Mouse (Mus musculus): Measurements from ENCODE around the gene Tex21. TPM values are rescaled to one million over a fixed set of nuclear protein-coding genes. Genes with fewer than 3 reads are reported as not detected.

Tex21 gene
- polyA plus RNA-seq, 1 experiment = 60.2 TPM

GRCm38 (mm10) chr12:76282532-76283173, 36.1 kb upstream of the Tex21 start:
- Histone ChIP-seq H3K36me3 (ENCODE audit: control insufficient read depth, insufficient read depth, low read length) (no peaks in the 10 kb centered on the region), H3K27me3 (ENCODE audit: control insufficient read depth, insufficient read depth, low read length) (no peaks in the 10 kb centered on the region), H3K27ac (ENCODE audit: control insufficient read depth, insufficient read depth, low read depth, low read length) (no peak overlapping the region), H3K4me1 (ENCODE audit: control insufficient read depth, insufficient read depth, low read length) (no peaks in the 10 kb centered on the region), H3K4me3 (ENCODE audit: control insufficient read depth, low read depth, low read length) (no peak overlapping the region)
- TF ChIP-seq CTCF (IDR thresholded peaks at IDR 0.05; ENCODE audit: control insufficient read depth, insufficient read depth, insufficient replicate concordance, low read depth, low read length) = no peak
- TF ChIP-seq POLR2A (IDR thresholded peaks at IDR 0.05; ENCODE audit: control insufficient read depth, low read depth, low read length) = no peak

DNA sequence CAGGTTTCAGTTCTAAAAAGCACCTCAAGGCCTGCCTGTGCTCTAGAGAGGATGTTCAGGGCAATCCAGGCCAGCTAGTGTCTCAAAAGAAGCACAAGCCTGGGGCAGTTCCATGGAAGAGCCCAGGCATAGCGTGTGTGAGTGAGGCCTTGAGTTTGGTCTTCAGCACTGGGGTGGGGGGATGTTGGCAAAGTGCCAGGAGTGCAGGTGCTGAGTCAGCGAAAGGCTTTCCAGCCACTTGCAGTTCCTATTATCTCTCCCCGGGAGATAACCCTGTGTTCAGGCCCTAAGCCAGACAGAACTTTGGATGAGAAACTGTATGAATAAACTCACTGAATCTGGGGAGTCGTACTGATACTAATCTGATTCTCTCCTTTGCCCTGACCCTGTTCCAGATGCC, 35.6 kb upstream of the Tex21 start:
- no peaks in the 10 kb centered on the region for H3K36me3 ChIP-seq (ENCODE audit: control insufficient read depth, insufficient read depth, low read length)
- H3K4me1 ChIP-seq (ENCODE audit: control insufficient read depth, insufficient read depth, low read length) = no peaks in the 10 kb centered on the region
- H3K27me3 ChIP-seq (ENCODE audit: control insufficient read depth, insufficient read depth, low read length) = no peaks in the 10 kb centered on the region
- TF ChIP-seq POLR2A (IDR thresholded peaks at IDR 0.05; ENCODE audit: control insufficient read depth, low read depth, low read length) = no peak
- no peak for TF ChIP-seq CTCF (IDR thresholded peaks at IDR 0.05; ENCODE audit: control insufficient read depth, insufficient read depth, insufficient replicate concordance, low read depth, low read length)
- no peak overlapping the region for H3K27ac ChIP-seq (ENCODE audit: control insufficient read depth, insufficient read depth, low read depth, low read length)
- no peak overlapping the region for H3K4me3 ChIP-seq (ENCODE audit: control insufficient read depth, low read depth, low read length)

DNA sequence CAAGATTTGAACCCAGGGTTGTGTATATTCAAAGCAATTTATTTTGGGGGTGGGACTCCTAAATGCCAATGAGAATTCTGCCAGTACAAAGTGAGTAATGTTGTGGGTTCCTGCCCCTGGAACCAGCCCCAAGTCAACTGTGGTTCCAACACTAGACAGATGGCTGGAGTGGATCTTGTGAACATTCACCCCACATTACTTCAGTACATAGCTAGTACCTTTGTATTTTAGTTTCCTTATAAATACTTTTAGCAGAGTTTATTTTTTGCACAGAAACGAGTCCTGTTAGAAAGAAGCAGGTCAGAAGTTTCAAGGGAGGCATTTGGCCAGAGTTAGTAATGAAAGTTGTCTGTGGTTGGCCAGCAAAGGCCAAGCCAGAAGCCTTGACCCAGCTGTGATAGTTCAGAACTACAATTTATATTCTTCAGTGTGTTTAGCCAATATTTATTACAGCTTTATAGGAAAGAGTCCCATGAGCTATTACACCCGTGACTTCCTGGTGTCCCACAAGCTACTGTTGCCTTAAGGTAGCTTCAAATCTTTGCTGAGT, 34.6 kb upstream of the Tex21 start:
- peaks cover 2% of the 10 kb centered on the region; the same call in 1 of the 2 replicates for H3K4me1 ChIP-seq (ENCODE audit: control insufficient read depth, insufficient read depth, low read length)
- no peak overlapping the region for H3K27ac ChIP-seq (ENCODE audit: control insufficient read depth, insufficient read depth, low read depth, low read length)
- no peaks in the 10 kb centered on the region for H3K36me3 ChIP-seq (ENCODE audit: control insufficient read depth, insufficient read depth, low read length)
- TF ChIP-seq POLR2A (IDR thresholded peaks at IDR 0.05; ENCODE audit: control insufficient read depth, low read depth, low read length) = no peak
- TF ChIP-seq CTCF (IDR thresholded peaks at IDR 0.05; ENCODE audit: control insufficient read depth, insufficient read depth, insufficient replicate concordance, low read depth, low read length) = no peak
- H3K4me3 ChIP-seq (ENCODE audit: control insufficient read depth, low read depth, low read length) = no peak overlapping the region
- no peaks in the 10 kb centered on the region for H3K27me3 ChIP-seq (ENCODE audit: control insufficient read depth, insufficient read depth, low read length)

GRCm38 (mm10) chr12:76280556-76280955, 34.0 kb upstream of the Tex21 start:
- Histone ChIP-seq H3K4me1 (ENCODE audit: control insufficient read depth, insufficient read depth, low read length) (peaks cover 2% of the 10 kb centered on the region; the same call in 1 of the 2 replicates), H3K27ac (ENCODE audit: control insufficient read depth, insufficient read depth, low read depth, low read length) (no peak overlapping the region), H3K4me3 (ENCODE audit: control insufficient read depth, low read depth, low read length) (no peak overlapping the region), H3K27me3 (ENCODE audit: control insufficient read depth, insufficient read depth, low read length) (no peaks in the 10 kb centered on the region), H3K36me3 (ENCODE audit: control insufficient read depth, insufficient read depth, low read length) (no peaks in the 10 kb centered on the region)
- no peak for TF ChIP-seq POLR2A (IDR thresholded peaks at IDR 0.05; ENCODE audit: control insufficient read depth, low read depth, low read length)
- no peak for TF ChIP-seq CTCF (IDR thresholded peaks at IDR 0.05; ENCODE audit: control insufficient read depth, insufficient read depth, insufficient replicate concordance, low read depth, low read length)

DNA sequence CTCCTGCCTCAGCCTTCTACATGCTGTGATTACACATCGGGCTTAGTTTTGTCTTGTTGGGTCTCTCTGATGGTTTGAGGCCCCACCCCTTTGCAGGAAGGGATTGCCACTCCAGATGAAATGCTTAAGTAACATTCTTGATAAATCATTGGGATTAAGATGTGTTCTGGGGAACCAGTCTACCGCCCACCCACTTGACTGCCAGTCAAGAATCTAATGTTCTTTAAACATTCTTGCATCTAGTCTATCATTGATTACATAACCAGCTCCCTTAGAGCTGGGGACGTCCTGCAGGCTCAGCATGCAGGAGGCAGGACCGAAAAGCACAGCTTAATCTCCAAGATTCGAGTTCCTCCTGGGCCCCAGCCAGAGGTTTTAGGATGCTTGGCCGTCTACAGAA, 31.7 kb upstream of the Tex21 start:
- peaks cover 2% of the 10 kb centered on the region; the same call in 1 of the 2 replicates for H3K4me1 ChIP-seq (ENCODE audit: control insufficient read depth, insufficient read depth, low read length)
- H3K27ac ChIP-seq (ENCODE audit: control insufficient read depth, insufficient read depth, low read depth, low read length) = no peak overlapping the region
- H3K27me3 ChIP-seq (ENCODE audit: control insufficient read depth, insufficient read depth, low read length) = no peaks in the 10 kb centered on the region
- no peak for TF ChIP-seq POLR2A (IDR thresholded peaks at IDR 0.05; ENCODE audit: control insufficient read depth, low read depth, low read length)
- TF ChIP-seq CTCF (IDR thresholded peaks at IDR 0.05; ENCODE audit: control insufficient read depth, insufficient read depth, insufficient replicate concordance, low read depth, low read length) = no peak
- H3K36me3 ChIP-seq (ENCODE audit: control insufficient read depth, insufficient read depth, low read length) = no peaks in the 10 kb centered on the region
- H3K4me3 ChIP-seq (ENCODE audit: control insufficient read depth, low read depth, low read length) = no peak overlapping the region

DNA sequence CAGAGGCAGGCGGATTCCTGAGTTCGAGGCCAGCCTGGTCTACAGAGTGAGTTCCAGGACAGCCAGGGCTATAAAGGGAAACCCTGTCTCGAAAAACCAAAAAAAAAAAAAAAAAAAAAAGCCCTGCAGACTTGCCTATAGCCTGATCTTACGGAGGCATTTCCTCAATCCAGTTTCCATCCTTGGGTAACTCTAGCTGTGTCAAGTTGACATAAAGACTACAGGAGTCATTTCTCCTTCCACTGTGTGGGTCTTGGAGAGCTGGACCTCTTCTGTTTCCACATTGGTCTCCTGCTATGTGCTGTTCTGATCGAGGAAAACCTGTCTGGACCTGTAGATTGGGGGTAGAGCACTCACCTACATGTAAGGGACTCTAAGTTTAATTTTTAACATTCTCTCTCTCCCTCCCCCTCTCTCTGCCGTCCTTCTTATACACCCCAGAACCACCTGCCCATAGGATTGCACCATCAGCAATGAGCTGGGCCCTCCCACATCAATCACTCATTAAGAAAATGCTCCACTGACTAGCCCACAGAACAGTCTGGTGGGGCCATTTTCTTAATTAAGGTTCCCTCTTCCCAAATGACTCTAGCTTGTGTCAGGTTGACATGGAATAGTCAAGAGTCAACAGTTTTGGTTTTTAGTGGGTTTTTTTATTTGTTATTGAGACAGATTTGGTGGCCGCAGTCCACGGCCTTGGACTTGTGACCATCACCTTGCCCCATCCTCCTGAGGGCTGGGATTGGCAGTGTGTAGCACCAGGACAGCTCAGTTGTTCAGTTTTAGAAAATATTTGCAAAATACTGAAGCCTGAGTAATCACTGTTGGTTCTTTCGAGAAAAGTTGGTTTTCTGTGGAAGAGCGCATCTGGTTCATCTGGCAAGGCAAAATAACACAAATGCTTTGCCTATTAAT, 26.3 kb upstream of the Tex21 start:
- no peak for TF ChIP-seq CTCF (IDR thresholded peaks at IDR 0.05; ENCODE audit: control insufficient read depth, insufficient read depth, insufficient replicate concordance, low read depth, low read length)
- TF ChIP-seq POLR2A (IDR thresholded peaks at IDR 0.05; ENCODE audit: control insufficient read depth, low read depth, low read length) = no peak
- Histone ChIP-seq H3K27ac (ENCODE audit: control insufficient read depth, insufficient read depth, low read depth, low read length) (no peak overlapping the region), H3K4me3 (ENCODE audit: control insufficient read depth, low read depth, low read length) (no peak overlapping the region), H3K36me3 (ENCODE audit: control insufficient read depth, insufficient read depth, low read length) (no peaks in the 10 kb centered on the region), H3K27me3 (ENCODE audit: control insufficient read depth, insufficient read depth, low read length) (no peaks in the 10 kb centered on the region), H3K4me1 (ENCODE audit: control insufficient read depth, insufficient read depth, low read length) (peaks cover 2% of the 10 kb centered on the region; the same call in 1 of the 2 replicates)

GRCm38 (mm10) chr12:76271516-76271915, 25.0 kb upstream of the Tex21 start:
- Histone ChIP-seq H3K27me3 (ENCODE audit: control insufficient read depth, insufficient read depth, low read length) (no peaks in the 10 kb centered on the region), H3K4me3 (ENCODE audit: control insufficient read depth, low read depth, low read length) (no peak overlapping the region; the same call in 1 of the 2 replicates), H3K36me3 (ENCODE audit: control insufficient read depth, insufficient read depth, low read length) (no peaks in the 10 kb centered on the region), H3K4me1 (ENCODE audit: control insufficient read depth, insufficient read depth, low read length) (no peaks in the 10 kb centered on the region), H3K27ac (ENCODE audit: control insufficient read depth, insufficient read depth, low read depth, low read length) (no peak overlapping the region)
- no peak for TF ChIP-seq CTCF (IDR thresholded peaks at IDR 0.05; ENCODE audit: control insufficient read depth, insufficient read depth, insufficient replicate concordance, low read depth, low read length)
- TF ChIP-seq POLR2A (IDR thresholded peaks at IDR 0.05; ENCODE audit: control insufficient read depth, low read depth, low read length) = no peak

Measured in testis, adult 2 months (tissue).